Mouse (Mus musculus): Measurements from ENCODE around the gene Maged1.

GRCm38 (mm10) chrX:94580251-94580650, 38.3 kb upstream of the Maged1 start:
- TF ChIP-seq MYC (IDR thresholded peaks at IDR 0.05; ENCODE audit: low read depth, low read length), result no peak
- TF ChIP-seq CTCF (conservative IDR thresholded peaks at IDR 0.05 in 1 of 2, IDR thresholded peaks at IDR 0.05 in 1 of 2; ENCODE audit: low read depth in 2 of 2, low read length in 2 of 2), result no peak
- no peak for TF ChIP-seq USF2 (conservative IDR thresholded peaks at IDR 0.05; ENCODE audit: low read depth, low read length)
- TF ChIP-seq MAZ (IDR thresholded peaks at IDR 0.05; ENCODE audit: low read depth, low read length), result no peak
- no peak for TF ChIP-seq MXI1 (IDR thresholded peaks at IDR 0.05; ENCODE audit: low read depth, low read length)
- TF ChIP-seq ZMIZ1 (IDR thresholded peaks at IDR 0.05; ENCODE audit: low read depth, low read length), result no peak
- TF ChIP-seq MAX (IDR thresholded peaks at IDR 0.05; ENCODE audit: low read length), result no peak
- no peak for TF ChIP-seq USF1 (IDR thresholded peaks at IDR 0.05; ENCODE audit: low read depth, low read length)
- no peak for TF ChIP-seq POLR2A (IDR thresholded peaks at IDR 0.05; ENCODE audit: low read depth, low read length)

All from CH12.LX (cell line).